Mouse (Mus musculus) midbrain, embryonic 16.5 days (tissue): ENCODE measurements around the gene Gm29609. TPM values are rescaled to one million over a fixed set of nuclear protein-coding genes. Genes with fewer than 3 reads are reported as not detected.
"Not testable (repeated sequence)": the region's sequence is repeated elsewhere in the genome, so short reads cannot be mapped to it uniquely, and the experiment has no call there.

Experiments used
- ATAC-seq: fragments of 200-750 bp; cut with Nextera tagmentation; 2 replicates; pipeline ENCODE4 v1.8.0; 2017; ENCODE audit warnings: moderate TSS enrichment
- H3K27ac ChIP-seq: fragments of 300-500 bp; sonication (generic); 2 replicates; pipeline ENCODE4 v1.5.1; 2014; ENCODE audit warnings: mild to moderate bottlenecking, low read length, mixed read lengths
- H3K27me3 ChIP-seq: fragments of 300-500 bp; sonication (generic); 2 replicates; pipeline ENCODE4 v1.6.1; 2014; ENCODE audit warnings: low read depth, low read length, mixed read lengths; ENCODE audit not compliant: control insufficient read depth, insufficient read depth
- H3K36me3 ChIP-seq: fragments of 300-500 bp; sonication (generic); 2 replicates; pipeline ENCODE4 v1.6.1; 2014; ENCODE audit warnings: mild to moderate bottlenecking, low read length, moderate library complexity, mixed read lengths; ENCODE audit not compliant: control insufficient read depth, insufficient read depth
- H3K4me1 ChIP-seq: fragments of 300-500 bp; sonication (generic); 2 replicates; pipeline ENCODE4 v1.6.1; 2014; ENCODE audit warnings: mild to moderate bottlenecking, low read length, mixed read lengths; ENCODE audit not compliant: control insufficient read depth, insufficient read depth
- H3K4me2 ChIP-seq: fragments of 300-500 bp; sonication (generic); 2 replicates; pipeline ENCODE4 v1.6.1; 2014; ENCODE audit warnings: mild to moderate bottlenecking, low read length, mixed read lengths
- H3K4me3 ChIP-seq: fragments of 300-500 bp; sonication (generic); 2 replicates; pipeline ENCODE4 v1.5.1; 2014; ENCODE audit warnings: low read depth, mild to moderate bottlenecking, low read length, moderate library complexity, mixed read lengths
- H3K9ac ChIP-seq: fragments of 300-500 bp; sonication (generic); 2 replicates; pipeline ENCODE4 v1.6.1; 2014; ENCODE audit warnings: low read depth, low read length, mixed read lengths
- H3K9me3 ChIP-seq: fragments of 300-500 bp; sonication (generic); replicated peaks from 2 replicates; pipeline ENCODE4 v1.6.1; 2014; ENCODE audit warnings: mild to moderate bottlenecking, low read length, mixed read lengths; ENCODE audit not compliant: control insufficient read depth, poor library complexity, severe bottlenecking
- WGBS: fragments of 180-500 bp; shearing (Covaris S2); extraction: QIAGEN DNeasy Blood & Tissue Kit; methylation state at CpG from one replicate; pipeline ENCODE4 v1.1.7; 2014; 5-methylcytosine and 5-hydroxymethylcytosine counted together
- polyA plus RNA-seq: library from polyadenylated mRNA; unstranded; fragments of >200 nt; fragmentation: Nextera tagmentation; extraction: Ambion mirVana; gene quantifications from 2 replicates; pipeline ENCODE4 v1.2.1, GENCODE M21; 2015

Gene Gm29609
- polyA plus RNA-seq, 1 experiment from 2014 or later, result 1.9 TPM

GRCm38 (mm10) chr5:31218294-31218693 is 38.6 kb upstream of the Gm29609 start:
- no peak overlapping the region for H3K4me2 ChIP-seq
- WGBS, result 62% methylated on average over 5 of the region's 7 CpGs

GRCm38 (mm10) chr5:31216554-31216953 is 36.8 kb upstream of the Gm29609 start:
- not testable (repeated sequence) for H3K9me3 ChIP-seq, H3K27me3 ChIP-seq, ATAC-seq, H3K36me3 ChIP-seq, H3K27ac ChIP-seq, H3K4me2 ChIP-seq, H3K9ac ChIP-seq, H3K4me3 ChIP-seq
- peaks cover 15% of the 10 kb centered on the region for H3K4me1 ChIP-seq
- WGBS, result 92% methylated on average over 6 of the region's 6 CpGs

More at GRCm38 (mm10) chr5:31218294-31218693, 38.6 kb upstream of the Gm29609 start:
- Histone ChIP-seq H3K9me3 (no peaks in the 10 kb centered on the region), H3K36me3 (no peaks in the 10 kb centered on the region), H3K4me1 (peaks cover 23% of the 10 kb centered on the region), H3K27me3 (no peaks in the 10 kb centered on the region), H3K27ac (no peak overlapping the region), H3K9ac (no peak overlapping the region), H3K4me3 (no peak overlapping the region)
- ATAC-seq, result no peak

GRCm38 (mm10) chr5:31204421-31204820 is 24.7 kb upstream of the Gm29609 start:
- Histone ChIP-seq H3K36me3 (peaks cover 37% of the 10 kb centered on the region), H3K4me3 (no peak overlapping the region), H3K27ac (no peak overlapping the region), H3K4me2 (no peak overlapping the region), H3K27me3 (no peaks in the 10 kb centered on the region), H3K9me3 (peaks cover 5% of the 10 kb centered on the region), H3K4me1 (peaks cover 16% of the 10 kb centered on the region), H3K9ac (no peak overlapping the region)
- WGBS, result 93% methylated on average over 6 of the region's 6 CpGs
- no peak for ATAC-seq

GRCm38 (mm10) chr5:31203866-31204265 is 24.2 kb upstream of the Gm29609 start:
- no peak overlapping the region for H3K4me3 ChIP-seq
- ATAC-seq, result no peak
- H3K9ac ChIP-seq, result no peak overlapping the region
- WGBS, result 98% methylated on average over 2 of the region's 2 CpGs
- no peak overlapping the region for H3K4me2 ChIP-seq
- H3K9me3 ChIP-seq, result peaks cover 5% of the 10 kb centered on the region
- H3K27ac ChIP-seq, result no peak overlapping the region
- no peaks in the 10 kb centered on the region for H3K27me3 ChIP-seq
- peaks cover 43% of the 10 kb centered on the region for H3K36me3 ChIP-seq
- peaks cover 16% of the 10 kb centered on the region for H3K4me1 ChIP-seq

GRCm38 (mm10) chr5:31202933-31203332 is 23.2 kb upstream of the Gm29609 start:
- Histone ChIP-seq H3K9me3 (peaks cover 5% of the 10 kb centered on the region), H3K4me1 (peaks cover 16% of the 10 kb centered on the region), H3K9ac (0 out of 2 replicates have a peak overlapping the region, but pooled peaks have one; percentile 23), H3K27me3 (no peaks in the 10 kb centered on the region), H3K27ac (peak overlapping the region; percentile 73), H3K4me2 (peak overlapping the region; percentile 58), H3K4me3 (peak overlapping the region; percentile 81), H3K36me3 (peaks cover 50% of the 10 kb centered on the region)
- WGBS, result 88% methylated on average over 7 of the region's 7 CpGs
- no peak for ATAC-seq

- Histone ChIP-seq H3K27ac (peak within 1 kb of the TSS; percentile 83), H3K9me3 (peaks cover 5% of the 10 kb centered on the region), H3K4me3 (peak within 1 kb of the TSS; percentile 81), H3K9ac (peak within 1 kb of the TSS; percentile 89), H3K36me3 (peaks cover 53% of the 10 kb centered on the region), H3K4me1 (peaks cover 16% of the 10 kb centered on the region), H3K4me2 (peak within 1 kb of the TSS; percentile 94), H3K27me3 (no peaks in the 10 kb centered on the region)
- ATAC-seq, result peak; percentile 97
- under 1% methylated on average over 53 of the region's 53 CpGs for WGBS
These were observed 22.3 kb upstream of the Gm29609 start, which contains the start of gene Zfp513 for GRCm38 (mm10) chr5:31201742-31202590. Gene Zfp513, minus strand, starts transcription at chr5:31202303.

- Histone ChIP-seq H3K27ac (peak overlapping the region; percentile 83), H3K4me3 (peak overlapping the region; percentile 81), H3K4me1 (peaks cover 16% of the 10 kb centered on the region), H3K27me3 (no peaks in the 10 kb centered on the region), H3K36me3 (peaks cover 58% of the 10 kb centered on the region), H3K9me3 (peaks cover 5% of the 10 kb centered on the region), H3K4me2 (peak overlapping the region; percentile 94), H3K9ac (peak overlapping the region; percentile 89)
- no peak for ATAC-seq
- 19% methylated on average over 13 of the region's 13 CpGs for WGBS
These were observed 21.5 kb upstream of the Gm29609 start for GRCm38 (mm10) chr5:31201042-31201741.

- H3K27me3 ChIP-seq, result no peaks in the 10 kb centered on the region
- peaks cover 5% of the 10 kb centered on the region for H3K9me3 ChIP-seq
- ATAC-seq, result no peak
- H3K4me3 ChIP-seq, result no peak overlapping the region
- no peak overlapping the region for H3K4me2 ChIP-seq
- H3K9ac ChIP-seq, result no peak overlapping the region
- no peak overlapping the region for H3K27ac ChIP-seq
- peaks cover 16% of the 10 kb centered on the region for H3K4me1 ChIP-seq
- peaks cover 62% of the 10 kb centered on the region for H3K36me3 ChIP-seq
- WGBS, result 89% methylated on average over 27 of the region's 27 CpGs
These were observed 20.6 kb upstream of the Gm29609 start for GRCm38 (mm10) chr5:31200327-31200768.

- Histone ChIP-seq H3K36me3 (peaks cover 65% of the 10 kb centered on the region), H3K4me1 (peaks cover 16% of the 10 kb centered on the region), H3K4me3 (no peak overlapping the region), H3K9ac (no peak overlapping the region), H3K4me2 (no peak overlapping the region), H3K27ac (no peak overlapping the region), H3K27me3 (no peaks in the 10 kb centered on the region), H3K9me3 (peaks cover 5% of the 10 kb centered on the region)
- 88% methylated on average over 9 of the region's 9 CpGs for WGBS
- no peak for ATAC-seq
These were observed 20.2 kb upstream of the Gm29609 start for GRCm38 (mm10) chr5:31199893-31200292.
